Mouse (Mus musculus): ENCODE measurements around the gene Olfr1158. TPM values are rescaled to one million over a fixed set of nuclear protein-coding genes. Genes with fewer than 3 reads are reported as not detected.

Gene Olfr1158
- polyA plus RNA-seq, 1 experiment from 2014 or later = not detected

Other genes with a start within 250 kb of the Olfr1158 start
- gene Olfr1140, start 246.4 kb upstream of the Olfr1158 start, polyA plus RNA-seq (2015; fragmentation: Nextera tagmentation; extraction: Ambion mirVana) = not detected in 2 replicates
- gene Olfr1141, start 236.1 kb upstream of the Olfr1158 start, polyA plus RNA-seq (2015; fragmentation: Nextera tagmentation; extraction: Ambion mirVana) = not detected in 2 replicates
- not detected in 2 replicates for gene Olfr152, start 210.6 kb upstream of the Olfr1158 start, polyA plus RNA-seq (2015; fragmentation: Nextera tagmentation; extraction: Ambion mirVana)
- not detected in 2 replicates for gene Olfr1143, start 189.5 kb upstream of the Olfr1158 start, polyA plus RNA-seq (2015; fragmentation: Nextera tagmentation; extraction: Ambion mirVana)
- gene Olfr1145, start 180.3 kb upstream of the Olfr1158 start, polyA plus RNA-seq (2015; fragmentation: Nextera tagmentation; extraction: Ambion mirVana) = not detected in 2 replicates
- not detected in 2 replicates for gene Olfr1148, start 159.6 kb upstream of the Olfr1158 start, polyA plus RNA-seq (2015; fragmentation: Nextera tagmentation; extraction: Ambion mirVana)
- gene Olfr1150-ps1, start 146.1 kb upstream of the Olfr1158 start, polyA plus RNA-seq (2015; fragmentation: Nextera tagmentation; extraction: Ambion mirVana) = not detected in 2 replicates
- gene Olfr1151, start 134.3 kb upstream of the Olfr1158 start, polyA plus RNA-seq (2015; fragmentation: Nextera tagmentation; extraction: Ambion mirVana) = not detected in 2 replicates
- gene Olfr1152, start 123.6 kb upstream of the Olfr1158 start, polyA plus RNA-seq (2015; fragmentation: Nextera tagmentation; extraction: Ambion mirVana) = not detected in 2 replicates
- not detected in 2 replicates for gene Olfr1153, start 95.2 kb upstream of the Olfr1158 start, polyA plus RNA-seq (2015; fragmentation: Nextera tagmentation; extraction: Ambion mirVana)
- gene Olfr1154, start 84.9 kb upstream of the Olfr1158 start, polyA plus RNA-seq (2015; fragmentation: Nextera tagmentation; extraction: Ambion mirVana) = not detected in 2 replicates
- gene Olfr1155, start 45.0 kb upstream of the Olfr1158 start, polyA plus RNA-seq (2015; fragmentation: Nextera tagmentation; extraction: Ambion mirVana) = not detected in 2 replicates
- gene Olfr1156, start 37.0 kb upstream of the Olfr1158 start, polyA plus RNA-seq (2015; fragmentation: Nextera tagmentation; extraction: Ambion mirVana) = not detected in 2 replicates
- gene Olfr1157, start 21.8 kb upstream of the Olfr1158 start, polyA plus RNA-seq (2015; fragmentation: Nextera tagmentation; extraction: Ambion mirVana) = not detected in 2 replicates
- gene Olfr74, start 15.4 kb upstream of the Olfr1158 start, polyA plus RNA-seq (2015; fragmentation: Nextera tagmentation; extraction: Ambion mirVana) = not detected in 2 replicates
- gene Olfr1160, start 18.2 kb downstream of the Olfr1158 start, polyA plus RNA-seq (2015; fragmentation: Nextera tagmentation; extraction: Ambion mirVana) = not detected in 2 replicates
- not detected in 2 replicates for gene Olfr1161, start 32.7 kb downstream of the Olfr1158 start, polyA plus RNA-seq (2015; fragmentation: Nextera tagmentation; extraction: Ambion mirVana)
- not detected in 2 replicates for gene Olfr73, start 47.6 kb downstream of the Olfr1158 start, polyA plus RNA-seq (2015; fragmentation: Nextera tagmentation; extraction: Ambion mirVana)
- not detected in 2 replicates for gene Olfr1162, start 61.0 kb downstream of the Olfr1158 start, polyA plus RNA-seq (2015; fragmentation: Nextera tagmentation; extraction: Ambion mirVana)
- gene Olfr1163, start 81.7 kb downstream of the Olfr1158 start, polyA plus RNA-seq (2015; fragmentation: Nextera tagmentation; extraction: Ambion mirVana) = not detected in 2 replicates
- gene Olfr1164, start 103.9 kb downstream of the Olfr1158 start, polyA plus RNA-seq (2015; fragmentation: Nextera tagmentation; extraction: Ambion mirVana) = not detected in 2 replicates
- gene Olfr1166, start 138.2 kb downstream of the Olfr1158 start, polyA plus RNA-seq (2015; fragmentation: Nextera tagmentation; extraction: Ambion mirVana) = not detected in 2 replicates
- not detected in 2 replicates for gene Olfr1167, start 165.1 kb downstream of the Olfr1158 start, polyA plus RNA-seq (2015; fragmentation: Nextera tagmentation; extraction: Ambion mirVana)
- gene Olfr1168, start 191.8 kb downstream of the Olfr1158 start, polyA plus RNA-seq (2015; fragmentation: Nextera tagmentation; extraction: Ambion mirVana) = not detected in 2 replicates
- gene Olfr1170, start 238.2 kb downstream of the Olfr1158 start, polyA plus RNA-seq (2015; fragmentation: Nextera tagmentation; extraction: Ambion mirVana) = not detected in 2 replicates

Data from forebrain, embryonic 16.5 days (tissue).